Mouse (Mus musculus) CH12.LX (cell line): ENCODE data around the gene Fam173a. TPM values are rescaled to one million over a fixed set of nuclear protein-coding genes. Genes with fewer than 3 reads are reported as not detected.

Experiments
- DNase-seq: peaks from one replicate; pipeline ENCODE4 v3.0.0-alpha.2; 2013; ENCODE audit errors: extremely low read depth
- H3K27ac ChIP-seq: 2 replicates; pipeline ENCODE4 v1.5.1; 2012; ENCODE audit warnings: low read depth, mild to moderate bottlenecking, control low read depth, moderate library complexity; ENCODE audit not compliant: insufficient read depth
- H3K27me3 ChIP-seq: replicated peaks from 2 replicates; pipeline ENCODE3; 2012; ENCODE audit warnings: inconsistent platforms
- H3K36me3 ChIP-seq, 2 experiments: replicated peaks in 1 of 2; 2 replicates each; pipeline versions ENCODE3 to v1.6.1; 2012; ENCODE audit warnings: inconsistent platforms in 1 of 2, low read length in 1 of 2, mild to moderate bottlenecking in 1 of 2, mixed read lengths in 1 of 2, moderate library complexity in 1 of 2; ENCODE audit not compliant: control insufficient read depth in 1 of 2, insufficient read depth in 1 of 2
- H3K4me1 ChIP-seq, 2 experiments: 2 replicates each; pipeline ENCODE4 v1.6.1; 2012; ENCODE audit warnings: inconsistent platforms in 1 of 2, moderate library complexity in 1 of 2; ENCODE audit not compliant: insufficient read depth in 2 of 2, control insufficient read depth in 1 of 2
- H3K4me2 ChIP-seq: 2 replicates; pipeline ENCODE4 v1.6.1; 2012; ENCODE audit warnings: low read depth, mild to moderate bottlenecking, control low read depth; ENCODE audit not compliant: poor library complexity, insufficient read depth, severe bottlenecking
- H3K4me3 ChIP-seq, 3 experiments: fragments of 150-350 bp in 1 of 3; sonication (generic) in 1 of 3; replicated peaks in 1 of 3; 2 replicates each; pipeline versions ENCODE3 to v1.5.1; 2011 to 2012; ENCODE audit warnings: low read depth in 2 of 3, low read length in 2 of 3, mild to moderate bottlenecking in 2 of 3, moderate library complexity in 2 of 3, control low read depth in 1 of 3, improper control_type of control experiment in 1 of 3, inconsistent platforms in 1 of 3, mixed read lengths in 1 of 3; ENCODE audit not compliant: poor library complexity in 1 of 3
- H3K79me2 ChIP-seq: replicated peaks from 2 replicates; pipeline ENCODE4 v1.6.1; 2012; ENCODE audit warnings: mild to moderate bottlenecking, moderate library complexity; ENCODE audit not compliant: control insufficient read depth, poor library complexity, insufficient read depth, severe bottlenecking; ENCODE audit errors: extremely low read depth
- H3K9ac ChIP-seq: 2 replicates; pipeline ENCODE4 v1.6.1; 2012; ENCODE audit warnings: low read depth, mild to moderate bottlenecking, control low read depth, moderate library complexity; ENCODE audit not compliant: insufficient read depth
- H3K9me3 ChIP-seq: replicated peaks from 2 replicates; pipeline ENCODE3; 2012; ENCODE audit warnings: low read length, inconsistent platforms, mixed read lengths
- BHLHE40 ChIP-seq: IDR thresholded peaks from 2 replicates; pipeline ENCODE4 v1.6.1; 2011; ENCODE audit warnings: mild to moderate bottlenecking, low read depth, low read length, improper control_type of control experiment
- CHD1 ChIP-seq: IDR thresholded peaks from 2 replicates; pipeline ENCODE4 v1.6.1; 2012; ENCODE audit warnings: low read depth, low read length, improper control_type of control experiment, inconsistent platforms
- CHD2 ChIP-seq: IDR thresholded peaks from 2 replicates; pipeline ENCODE4 v1.6.1; 2011; ENCODE audit warnings: low read length, improper control_type of control experiment
- CTCF ChIP-seq, 2 experiments: IDR thresholded peaks in 1 of 2; conservative IDR thresholded peaks in 1 of 2; 2 replicates each; pipeline ENCODE4 v1.5.1; 2011 to 2012; ENCODE audit warnings: low read depth in 2 of 2, low read length in 2 of 2, improper control_type of control experiment in 1 of 2, inconsistent platforms in 1 of 2, mild to moderate bottlenecking in 1 of 2, moderate library complexity in 1 of 2
- E2F4 ChIP-seq: IDR thresholded peaks from 2 replicates; pipeline ENCODE4 v1.6.1; 2011; ENCODE audit warnings: low read depth, low read length, improper control_type of control experiment; ENCODE audit not compliant: insufficient replicate concordance
- EP300 ChIP-seq: IDR thresholded peaks from 2 replicates; pipeline ENCODE4 v1.6.1; 2011; ENCODE audit warnings: low read length, improper control_type of control experiment
- GABPA ChIP-seq: IDR thresholded peaks from 2 replicates; pipeline ENCODE4 v1.6.1; 2012; ENCODE audit warnings: low read depth, low read length, improper control_type of control experiment, inconsistent platforms; ENCODE audit not compliant: insufficient replicate concordance
- HCFC1 ChIP-seq: IDR thresholded peaks from 2 replicates; pipeline ENCODE4 v1.6.1; 2012; ENCODE audit warnings: low read depth, mild to moderate bottlenecking, inconsistent platforms, low read length, improper control_type of control experiment
- JUN ChIP-seq: IDR thresholded peaks from 2 replicates; pipeline ENCODE4 v1.6.1; 2011; ENCODE audit warnings: low read depth, mild to moderate bottlenecking, low read length, improper control_type of control experiment, moderate library complexity; ENCODE audit not compliant: insufficient read depth
- JUND ChIP-seq: conservative IDR thresholded peaks from 2 replicates; pipeline ENCODE4 v1.6.1; 2011; ENCODE audit warnings: low read depth, low read length, improper control_type of control experiment
- KAT2A ChIP-seq: IDR thresholded peaks from 2 replicates; pipeline ENCODE4 v1.6.1; 2012; ENCODE audit warnings: low read length, improper control_type of control experiment, inconsistent platforms; ENCODE audit not compliant: insufficient replicate concordance
- MAX ChIP-seq: IDR thresholded peaks from 2 replicates; pipeline ENCODE4 v1.6.1; 2011; ENCODE audit warnings: low read length, improper control_type of control experiment
- MAZ ChIP-seq: IDR thresholded peaks from 2 replicates; pipeline ENCODE4 v1.6.1; 2012; ENCODE audit warnings: low read depth, mild to moderate bottlenecking, inconsistent platforms, low read length, improper control_type of control experiment, moderate library complexity
- MXI1 ChIP-seq: IDR thresholded peaks from 2 replicates; pipeline ENCODE4 v1.6.1; 2011; ENCODE audit warnings: mild to moderate bottlenecking, low read depth, low read length, improper control_type of control experiment
- MYC ChIP-seq: IDR thresholded peaks from 2 replicates; pipeline ENCODE4 v1.6.1; 2011; ENCODE audit warnings: low read depth, mild to moderate bottlenecking, improper control_type of control experiment, low read length
- NELFE ChIP-seq: IDR thresholded peaks from 2 replicates; pipeline ENCODE4 v1.6.1; 2011; ENCODE audit warnings: low read depth, low read length, improper control_type of control experiment
- NRF1 ChIP-seq: IDR thresholded peaks from 2 replicates; pipeline ENCODE4 v1.6.1; 2014; ENCODE audit warnings: low read depth, mild to moderate bottlenecking, inconsistent platforms, low read length, improper control_type of control experiment, moderate library complexity
- PAX5 ChIP-seq: IDR thresholded peaks from 2 replicates; pipeline ENCODE4 v1.6.1; 2012; ENCODE audit warnings: low read length, inconsistent platforms, mixed read lengths
- POLR2A ChIP-seq: IDR thresholded peaks from 2 replicates; pipeline ENCODE4 v1.6.1; 2011; ENCODE audit warnings: low read depth, mild to moderate bottlenecking, improper control_type of control experiment, low read length
- POLR2AphosphoS2 ChIP-seq: IDR thresholded peaks from 2 replicates; pipeline ENCODE4 v1.6.1; 2011; ENCODE audit warnings: low read depth, low read length, improper control_type of control experiment
- RCOR1 ChIP-seq: conservative IDR thresholded peaks from 2 replicates; pipeline ENCODE4 v1.6.1; 2012; ENCODE audit warnings: low read depth, mild to moderate bottlenecking, inconsistent platforms, low read length, improper control_type of control experiment
- SMC3 ChIP-seq: IDR thresholded peaks from 2 replicates; pipeline ENCODE4 v1.6.1; 2011; ENCODE audit warnings: low read depth, low read length, improper control_type of control experiment
- TBP ChIP-seq: conservative IDR thresholded peaks from 2 replicates; pipeline ENCODE4 v1.6.1; 2011; ENCODE audit warnings: low read depth, low read length, improper control_type of control experiment
- TCF12 ChIP-seq: IDR thresholded peaks from 2 replicates; pipeline ENCODE4 v1.6.1; 2014; ENCODE audit warnings: low read depth, mild to moderate bottlenecking, inconsistent platforms, low read length, improper control_type of control experiment
- UBTF ChIP-seq: IDR thresholded peaks from 2 replicates; pipeline ENCODE4 v1.6.1; 2012; ENCODE audit warnings: low read depth, mild to moderate bottlenecking, inconsistent platforms, low read length, improper control_type of control experiment, moderate library complexity
- USF1 ChIP-seq: IDR thresholded peaks from 2 replicates; pipeline ENCODE4 v1.6.1; 2014; ENCODE audit warnings: low read depth, mild to moderate bottlenecking, inconsistent platforms, low read length, improper control_type of control experiment
- USF2 ChIP-seq: conservative IDR thresholded peaks from 2 replicates; pipeline ENCODE4 v1.6.1; 2011; ENCODE audit warnings: low read depth, low read length, improper control_type of control experiment
- ZC3H11A ChIP-seq: IDR thresholded peaks from 2 replicates; pipeline ENCODE4 v1.6.1; 2012; ENCODE audit warnings: low read depth, mild to moderate bottlenecking, inconsistent platforms, low read length, improper control_type of control experiment
- ZKSCAN1 ChIP-seq: IDR thresholded peaks from 2 replicates; pipeline ENCODE4 v1.6.1; 2012; ENCODE audit warnings: low read depth, inconsistent platforms, low read length, improper control_type of control experiment, borderline replicate concordance
- ZMIZ1 ChIP-seq: IDR thresholded peaks from 2 replicates; pipeline ENCODE4 v1.6.1; 2012; ENCODE audit warnings: low read depth, mild to moderate bottlenecking, inconsistent platforms, low read length, improper control_type of control experiment
- dilution Hi-C: fragments of 300-500 bp; cut with MboI; formaldehyde crosslinking; loops from 2 replicates; pipeline ENCODE4 v1.14.3; 2020; ENCODE audit warnings: low sequenced_read_pairs; ENCODE audit not compliant: extremely low pct_unique_long_range_greater_than_20kb, extremely low pct_ligation_motif_present
- in situ Hi-C: fragments of 300-500 bp; cut with MboI; formaldehyde crosslinking; loops from 3 replicates; pipeline ENCODE4 v1.14.3; 2019; ENCODE audit warnings: low sequenced_read_pairs, low pct_ligation_motif_present, low pct_unique_long_range_greater_than_20kb, mixed read lengths
- polyA plus RNA-seq: library from polyadenylated mRNA; unstranded; fragments of >175 nt; gene quantifications from 2 replicates; pipeline ENCODE4 v1.2.1, GENCODE M21; 2012; ENCODE audit warnings: low read depth; ENCODE audit not compliant: insufficient read length
- total RNA-seq, 2 experiments: library from RNA; depleted of rRNA; stranded (reverse); fragments of 300-350 nt in 1 of 2; fragments of >200 nt in 1 of 2; gene quantifications; 2 replicates each; pipeline ENCODE4 v1.2.3; 2012 to 2014

The Fam173a gene
- total and polyA plus RNA-seq, 3 experiments, result 25.5 to 68.3 (median 25.5) TPM

DNA sequence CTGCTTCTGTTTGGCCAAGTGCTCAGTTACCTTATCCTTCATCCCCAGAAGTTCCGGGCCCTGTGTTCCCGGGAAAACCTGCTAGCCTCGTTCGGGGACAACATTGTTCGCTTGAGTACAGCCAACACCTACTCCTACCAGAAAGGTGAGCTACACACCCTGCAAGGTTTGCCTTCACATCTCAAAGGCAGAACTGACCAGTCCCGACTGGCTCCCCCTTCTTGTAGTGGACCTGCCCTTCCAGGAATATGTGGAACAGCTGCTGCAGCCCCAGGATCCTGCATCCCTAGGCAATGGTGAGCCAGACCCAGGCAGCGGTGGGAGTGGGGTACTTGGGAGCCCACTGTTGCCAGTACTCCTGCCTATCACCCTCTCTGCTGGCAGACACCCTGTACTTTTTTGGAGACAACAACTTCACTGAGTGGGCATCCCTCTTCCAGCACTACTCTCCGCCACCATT is 36.9 kb upstream of the Fam173a start:
- no peak for DNase-seq
- Histone ChIP-seq H3K27me3 (no peaks in the 10 kb centered on the region), H3K9me3 (no peaks in the 10 kb centered on the region), H3K4me2 (peak overlapping the region; percentile 30), H3K4me3 (peak overlapping the region; percentile 43 to 64 (median 49)), H3K79me2 (peaks cover 14% of the 10 kb centered on the region), H3K9ac (no peak overlapping the region), H3K4me1 (peaks cover 24 to 61% of the 10 kb centered on the region in 2 experiments), H3K27ac (no peak overlapping the region), H3K36me3 (peaks cover 49 to 73% of the 10 kb centered on the region in 2 experiments)
- in situ Hi-C loops (no loop called here), dilution Hi-C loops (no loop called here)
- no peak for TF ChIP-seq TBP
- TF ChIP-seq POLR2AphosphoS2, result 0 out of 2 replicates have a peak, but pooled peaks have one; percentile 4
- TF ChIP-seq GABPA, result no peak

- H3K4me2 ChIP-seq, result peak within 1 kb of the TSS; percentile 30
- H3K27ac ChIP-seq, result peak within 1 kb of the TSS; percentile 1; the same call in 1 of the 2 replicates
- H3K9ac ChIP-seq, result no peak within 1 kb of the TSS
- peaks cover 14% of the 10 kb centered on the region for H3K79me2 ChIP-seq
- H3K27me3 ChIP-seq, result no peaks in the 10 kb centered on the region
- in situ Hi-C loops, result no loop called here
- no peaks in the 10 kb centered on the region for H3K9me3 ChIP-seq
- dilution Hi-C loops, result no loop called here
- peaks cover 26 to 61% of the 10 kb centered on the region in 2 experiments for H3K4me1 ChIP-seq
- H3K4me3 ChIP-seq, result peak within 1 kb of the TSS; percentile 43 to 64 (median 49)
- peak; percentile 68 for DNase-seq
- H3K36me3 ChIP-seq, result peaks cover 49 to 70% of the 10 kb centered on the region in 2 experiments
- TF ChIP-seq MAX, result no peak
- no peak; the same call in 1 of the 2 replicates for TF ChIP-seq ZMIZ1
- no peak for TF ChIP-seq ZC3H11A
- peak; percentile 54 for TF ChIP-seq HCFC1
- TF ChIP-seq EP300, result no peak
- peak; percentile 42; the same call in 1 of the 2 replicates for TF ChIP-seq MYC
- no peak for TF ChIP-seq PAX5
- TF ChIP-seq CHD2, result no peak
- TF ChIP-seq CTCF (conservative IDR thresholded peaks at IDR 0.05 in 1 of 2, IDR thresholded peaks at IDR 0.05 in 1 of 2; ENCODE audit: low read depth in 2 of 2, low read length in 2 of 2), result peak in 1 of 2 experiments; percentile 43; a peak in 2 of 4 replicates
- TF ChIP-seq NRF1, result 0 out of 2 replicates have a peak, but pooled peaks have one; percentile 21
- no peak for TF ChIP-seq CHD1
- no peak for TF ChIP-seq TBP
- no peak for TF ChIP-seq MAZ
- TF ChIP-seq USF1, result no peak
- no peak for TF ChIP-seq KAT2A
- TF ChIP-seq POLR2A, result peak; percentile 45; the same call in 1 of the 2 replicates
- TF ChIP-seq POLR2AphosphoS2, result peak; percentile 26; the same call in 1 of the 2 replicates
- no peak for TF ChIP-seq GABPA
- no peak for TF ChIP-seq UBTF
- TF ChIP-seq BHLHE40, result no peak
- no peak for TF ChIP-seq E2F4
- TF ChIP-seq JUN, result no peak
- no peak for TF ChIP-seq SMC3
- no peak for TF ChIP-seq TCF12
- TF ChIP-seq USF2, result no peak
- no peak for TF ChIP-seq RCOR1
- 0 out of 2 replicates have a peak, but pooled peaks have one; percentile 51 for TF ChIP-seq MXI1
- 0 out of 2 replicates have a peak, but pooled peaks have one; percentile 21 for TF ChIP-seq NELFE
- TF ChIP-seq ZKSCAN1, result no peak
- TF ChIP-seq JUND, result no peak
These were observed 36.2 kb upstream of the Fam173a start, which contains the start of gene Jmjd8 for GRCm38 (mm10) chr17:25828712-25829557. TSS of gene Jmjd8 (plus strand) at chr17:25828867.
